Mouse (Mus musculus) ES-Bruce4 (cell line): Measurements from ENCODE around the gene Atad5.

Experiments
- CTCF ChIP-seq: IDR thresholded peaks from one replicate; pipeline ENCODE4 v1.8.1; 2011; ENCODE audit warnings: low read depth, low read length
- POLR2A ChIP-seq: IDR thresholded peaks from one replicate; pipeline ENCODE4 v1.8.1; 2011; ENCODE audit warnings: low read length; ENCODE audit not compliant: insufficient read depth

- TF ChIP-seq POLR2A: no peak
- no peak for TF ChIP-seq CTCF
These were observed 3.7 kb upstream of the Atad5 start for GRCm38 (mm10) chr11:80085356-80086055.
